Comparison of ENCODE assay signal across 19 mouse cellular contexts in the genomic region with DNA sequence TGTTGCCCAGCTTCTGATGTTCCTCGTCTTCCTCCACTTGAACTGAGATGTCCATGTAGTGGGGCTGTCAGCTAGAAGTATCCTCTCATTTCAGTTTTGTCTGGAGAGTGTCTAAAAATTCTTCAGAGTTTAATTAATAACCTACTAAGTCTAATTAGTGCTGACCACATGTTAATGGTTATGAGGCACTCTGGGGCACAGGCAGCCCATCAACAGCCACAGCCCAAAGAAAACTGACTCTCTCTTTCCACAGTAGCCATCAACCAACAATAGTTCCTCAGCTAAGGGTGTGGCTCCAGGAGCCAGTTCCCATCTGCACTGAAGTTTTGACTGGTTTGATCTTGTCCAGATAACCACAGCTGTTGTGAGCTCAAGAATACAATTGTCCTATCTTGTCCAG. TPM values are rescaled to one million over a fixed set of nuclear protein-coding genes. Genes with fewer than 3 reads are reported as not detected.
"Had no signal": no experiment of that assay in that cellular context is flagged by ENCODE, and none has a peak within 500 bp of the region (broad histone marks: within the 10 kb centered on the region; RNA-seq: fewer than 3 reads in every experiment).

No protein-coding gene starts in this region.

- H3K36me3 ChIP-seq: intestine, embryonic 15.5 days; liver, embryonic 13.5 days; midbrain, embryonic 12.5 days; midbrain, embryonic 15.5 days; neural tube, embryonic 12.5 days; neural tube, embryonic 15.5 days had no signal

- H3K9me3 ChIP-seq: intestine, embryonic 15.5 days; midbrain, embryonic 12.5 days; midbrain, embryonic 15.5 days; neural tube, embryonic 12.5 days; neural tube, embryonic 15.5 days had no signal

- H3K4me2 ChIP-seq: intestine, embryonic 15.5 days; liver, embryonic 13.5 days; lung, embryonic 14.5 days; midbrain, embryonic 12.5 days; midbrain, embryonic 15.5 days; neural tube, embryonic 12.5 days; neural tube, embryonic 15.5 days had no signal

- H3K4me3 ChIP-seq: intestine, embryonic 15.5 days; left cerebral cortex, adult 2 months; liver, embryonic 13.5 days; midbrain, embryonic 12.5 days; midbrain, embryonic 15.5 days; neural tube, embryonic 12.5 days; neural tube, embryonic 15.5 days had no signal

- H3K27me3 ChIP-seq: intestine, embryonic 15.5 days; liver, embryonic 13.5 days; midbrain, embryonic 15.5 days; neural tube, embryonic 12.5 days had no signal

- H3K4me1 ChIP-seq: intestine, embryonic 15.5 days; liver, embryonic 13.5 days; midbrain, embryonic 12.5 days; midbrain, embryonic 15.5 days; neural tube, embryonic 12.5 days; neural tube, embryonic 15.5 days had no signal

- ATAC-seq: intestine, embryonic 15.5 days; lung, postnatal 0 days; midbrain, embryonic 15.5 days had no signal

- H3K9ac ChIP-seq: intestine, embryonic 15.5 days; liver, embryonic 13.5 days; lung, embryonic 14.5 days; midbrain, embryonic 12.5 days; midbrain, embryonic 15.5 days; neural tube, embryonic 12.5 days; neural tube, embryonic 15.5 days had no signal

- H3K27ac ChIP-seq: intestine, embryonic 15.5 days; kidney, postnatal 0 days; left cerebral cortex, adult 2 months; liver, embryonic 13.5 days; macrophage; midbrain, embryonic 12.5 days; midbrain, embryonic 15.5 days; neural tube, embryonic 12.5 days; neural tube, embryonic 15.5 days; stomach, postnatal 0 days had no signal

- DNase-seq: layer of hippocampus, postnatal 36 days; liver, embryonic 13.5 days; lung, embryonic 14.5 days; right cerebral cortex, adult 18-20 months; right cerebral cortex, postnatal 14 days; right cerebral cortex, postnatal 4 days; thymus, adult 2 months; thymus, postnatal 14 days; thymus, postnatal 4 days had no signal

RNA-seq across cellular contexts. Expression of a gene that starts 57.6 kb away (rescaled TPM):
- polyA plus RNA-seq: macrophage had no signal
